Mouse (Mus musculus) heart, adult 2 months (tissue): ENCODE data around the gene Kcnc3.

Experiments
- CTCF ChIP-seq: fragments of 200-600 bp; IDR thresholded peaks from 2 replicates; pipeline ENCODE4 v1.8.1; 2022; ENCODE audit warnings: antibody characterized with exemption, mild to moderate bottlenecking, moderate library complexity
- POLR2A ChIP-seq: fragments of 200-500 bp; IDR thresholded peaks from 2 replicates; pipeline ENCODE4 v1.6.1; 2011; ENCODE audit warnings: mild to moderate bottlenecking, low read depth, low read length, control low read depth; ENCODE audit not compliant: insufficient read depth

GRCm38 (mm10) chr7:44649094-44649610 lies 58.7 kb downstream of the Kcnc3 start:
- TF ChIP-seq CTCF (no peak), POLR2A (no peak)
